Mouse (Mus musculus) limb, embryonic 12.5 days (tissue): Measurements from ENCODE around the gene Adora1. TPM values are rescaled to one million over a fixed set of nuclear protein-coding genes. Genes with fewer than 3 reads are reported as not detected.
"Not testable (repeated sequence)": the region's sequence is repeated elsewhere in the genome, so short reads cannot be mapped to it uniquely, and the experiment has no call there.

Experiments
- ATAC-seq: fragments of 200-750 bp; cut with Nextera tagmentation; 2 replicates; pipeline ENCODE4 v1.8.0; 2017; ENCODE audit warnings: low read depth, moderate TSS enrichment; ENCODE audit not compliant: insufficient number of reproducible peaks, insufficient read depth, low FRiP score, low TSS enrichment
- H3K27ac ChIP-seq: fragments of 300-500 bp; sonication (generic); 2 replicates; pipeline ENCODE4 v1.5.1; 2016; ENCODE audit warnings: mild to moderate bottlenecking, moderate library complexity
- H3K27me3 ChIP-seq: fragments of 300-500 bp; sonication (generic); 2 replicates; pipeline ENCODE4 v1.6.1; 2016; ENCODE audit warnings: mild to moderate bottlenecking, moderate library complexity
- H3K36me3 ChIP-seq: fragments of 300-500 bp; sonication (generic); 2 replicates; pipeline ENCODE4 v1.6.1; 2016; ENCODE audit warnings: mild to moderate bottlenecking, moderate library complexity
- H3K4me1 ChIP-seq: fragments of 300-500 bp; sonication (generic); replicated peaks from 2 replicates; pipeline ENCODE4 v1.6.1; 2016
- H3K4me2 ChIP-seq: fragments of 300-500 bp; sonication (generic); 2 replicates; pipeline ENCODE4 v1.6.1; 2016; ENCODE audit warnings: mild to moderate bottlenecking, moderate library complexity
- H3K4me3 ChIP-seq: fragments of 300-500 bp; sonication (generic); replicated peaks from 2 replicates; pipeline ENCODE4 v1.5.1; 2016; ENCODE audit warnings: mild to moderate bottlenecking
- H3K9ac ChIP-seq: fragments of 300-500 bp; sonication (generic); replicated peaks from 2 replicates; pipeline ENCODE4 v1.6.1; 2016; ENCODE audit warnings: mild to moderate bottlenecking, moderate library complexity
- H3K9me3 ChIP-seq: fragments of 300-500 bp; sonication (generic); 2 replicates; pipeline ENCODE4 v1.6.1; 2016; ENCODE audit warnings: mild to moderate bottlenecking, moderate library complexity
- WGBS: fragments of 180-500 bp; shearing (Covaris S2); methylation state at CpG from one replicate; pipeline ENCODE4 v1.1.7; 2016; 5-methylcytosine and 5-hydroxymethylcytosine counted together
- polyA plus RNA-seq: library from polyadenylated mRNA; unstranded; fragments of >200 nt; fragmentation: Nextera tagmentation; extraction: Ambion mirVana; gene quantifications from 2 replicates; pipeline ENCODE4 v1.2.1, GENCODE M21; 2016

The Adora1 gene
- polyA plus RNA-seq, 1 experiment from 2014 or later, result 1.5 TPM

DNA sequence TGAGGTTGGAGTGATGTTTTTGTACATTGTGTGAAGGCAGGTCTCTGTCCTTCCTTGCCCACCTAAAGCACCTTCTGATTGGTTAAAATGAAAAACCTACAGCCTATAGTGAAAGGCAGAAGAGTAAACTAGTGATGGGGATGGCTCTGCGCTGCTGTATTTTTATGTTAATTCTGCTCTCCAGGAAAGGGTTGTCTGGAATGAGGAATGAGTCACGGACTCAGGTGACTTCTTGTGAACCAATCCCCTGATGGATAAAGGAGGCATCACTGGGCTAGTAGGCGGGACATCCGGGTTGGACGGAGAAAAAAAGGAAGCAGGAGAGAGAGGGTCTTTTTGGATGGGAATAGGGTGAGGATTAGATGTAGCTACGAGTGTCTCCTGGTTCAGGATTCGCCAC, 34.8 kb upstream of the Adora1 start:
- no peak for ATAC-seq
- Histone ChIP-seq H3K9me3 (no peaks in the 10 kb centered on the region), H3K4me2 (no peak overlapping the region), H3K36me3 (no peaks in the 10 kb centered on the region), H3K27ac (no peak overlapping the region), H3K4me1 (peaks cover 12% of the 10 kb centered on the region), H3K27me3 (no peaks in the 10 kb centered on the region), H3K4me3 (no peak overlapping the region), H3K9ac (no peak overlapping the region)
- WGBS, result 73% methylated on average over 7 of the region's 7 CpGs

DNA sequence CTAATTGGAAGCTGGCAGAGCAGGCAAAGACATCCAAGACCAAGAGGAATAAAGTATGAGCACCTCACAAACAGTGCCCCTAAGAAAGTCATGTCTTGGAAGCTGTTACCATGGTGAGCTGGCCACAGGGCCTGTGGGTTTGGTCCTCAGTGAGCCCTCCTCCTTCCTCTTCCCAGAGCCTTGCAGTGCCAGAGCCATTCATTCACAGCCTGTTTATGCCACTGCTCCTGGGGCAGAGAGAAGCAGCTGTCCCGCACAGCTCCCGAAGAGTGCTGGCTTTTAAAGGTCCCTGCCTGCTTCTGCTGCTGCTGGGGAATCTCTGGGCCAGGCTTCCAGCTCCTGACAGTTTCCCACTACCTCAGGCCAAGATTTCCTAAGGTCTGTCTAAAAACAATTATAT, 30.6 kb upstream of the Adora1 start:
- Histone ChIP-seq H3K9me3 (peaks cover 5% of the 10 kb centered on the region; the same call in 1 of the 2 replicates), H3K4me3 (no peak overlapping the region), H3K27ac (no peak overlapping the region), H3K4me1 (no peaks in the 10 kb centered on the region), H3K9ac (no peak overlapping the region), H3K27me3 (no peaks in the 10 kb centered on the region), H3K4me2 (no peak overlapping the region), H3K36me3 (no peaks in the 10 kb centered on the region)
- ATAC-seq, result no peak
- WGBS, result 30% methylated on average over 2 of the region's 2 CpGs

DNA sequence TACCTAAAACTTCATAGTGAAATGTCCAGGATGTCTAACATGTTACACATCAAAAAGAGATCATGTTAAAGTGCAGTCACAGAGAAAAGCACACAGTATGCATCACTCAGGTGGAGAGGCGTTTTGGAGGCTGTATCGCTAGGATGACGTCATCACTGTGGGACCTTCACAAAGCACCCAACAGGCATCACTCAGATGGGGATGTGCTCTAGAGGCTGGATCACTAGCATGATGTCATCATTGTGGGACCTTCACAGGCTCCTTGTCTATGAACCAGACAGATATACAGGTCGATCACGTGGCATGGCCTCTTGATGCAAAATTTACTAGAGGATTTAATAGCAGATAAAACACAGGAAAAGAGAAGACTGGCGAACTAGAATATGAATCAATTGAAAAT, 29.1 kb upstream of the Adora1 start:
- Histone ChIP-seq H3K4me3 (no peak overlapping the region), H3K9me3 (peaks cover 10% of the 10 kb centered on the region; the same call in 1 of the 2 replicates), H3K4me1 (no peaks in the 10 kb centered on the region), H3K4me2 (no peak overlapping the region), H3K27ac (no peak overlapping the region), H3K36me3 (no peaks in the 10 kb centered on the region), H3K9ac (no peak overlapping the region), H3K27me3 (no peaks in the 10 kb centered on the region)
- 92% methylated on average over 6 of the region's 6 CpGs for WGBS
- no peak for ATAC-seq

DNA sequence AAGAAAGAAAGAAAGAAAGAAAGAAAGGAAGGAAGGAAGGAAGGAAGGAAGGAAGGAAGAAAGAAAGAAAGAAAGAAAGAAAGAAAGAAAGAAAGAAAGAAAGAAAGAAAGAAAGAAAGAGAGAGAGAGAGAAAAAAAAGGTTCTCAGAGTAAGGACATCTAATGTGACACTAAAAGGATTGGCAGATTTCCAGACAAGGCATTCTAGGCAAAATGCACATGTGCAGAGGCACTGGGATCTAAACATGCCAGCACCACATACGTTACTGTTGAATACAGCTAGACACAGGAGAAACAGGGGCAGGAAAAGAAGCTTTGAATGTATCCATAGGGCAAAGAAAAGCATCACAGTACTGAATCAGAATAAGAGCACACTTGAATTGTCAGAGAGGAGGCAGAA, 14.4 kb upstream of the Adora1 start:
- not testable (repeated sequence) for H3K4me2 ChIP-seq, H3K27ac ChIP-seq, H3K4me3 ChIP-seq, H3K27me3 ChIP-seq, H3K4me1 ChIP-seq, H3K9ac ChIP-seq, H3K9me3 ChIP-seq, ATAC-seq, H3K36me3 ChIP-seq
- 83% methylated on average over 1 of the region's 1 CpGs for WGBS

DNA sequence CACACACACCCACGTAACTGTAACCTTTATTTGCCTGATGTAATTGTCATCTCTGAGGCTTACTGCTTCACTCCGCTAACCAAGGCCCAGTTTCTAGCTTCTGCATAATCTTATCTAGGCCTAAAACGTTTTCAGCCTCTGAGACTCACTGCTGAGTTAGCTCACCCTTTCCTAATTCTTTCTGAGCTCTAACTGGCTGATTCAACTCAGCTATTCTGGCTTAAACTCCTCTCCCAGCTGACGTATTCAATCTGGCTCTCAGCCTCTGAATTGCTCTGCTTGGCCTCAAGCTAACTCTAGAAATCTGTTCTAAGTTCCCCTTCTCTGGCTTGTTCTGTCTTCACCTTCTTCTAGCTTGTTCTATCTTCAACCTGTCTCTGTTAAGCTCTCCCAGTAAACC, 11.4 kb upstream of the Adora1 start:
- Histone ChIP-seq H3K9me3 (no peaks in the 10 kb centered on the region), H3K27me3 (peaks cover 9% of the 10 kb centered on the region), H3K4me3 (no peak overlapping the region), H3K4me2 (no peak overlapping the region), H3K4me1 (peaks cover 3% of the 10 kb centered on the region; the same call in 1 of the 2 replicates), H3K27ac (no peak overlapping the region), H3K36me3 (no peaks in the 10 kb centered on the region), H3K9ac (no peak overlapping the region)
- ATAC-seq, result no peak
- 65% methylated on average over 4 of the region's 4 CpGs for WGBS

DNA sequence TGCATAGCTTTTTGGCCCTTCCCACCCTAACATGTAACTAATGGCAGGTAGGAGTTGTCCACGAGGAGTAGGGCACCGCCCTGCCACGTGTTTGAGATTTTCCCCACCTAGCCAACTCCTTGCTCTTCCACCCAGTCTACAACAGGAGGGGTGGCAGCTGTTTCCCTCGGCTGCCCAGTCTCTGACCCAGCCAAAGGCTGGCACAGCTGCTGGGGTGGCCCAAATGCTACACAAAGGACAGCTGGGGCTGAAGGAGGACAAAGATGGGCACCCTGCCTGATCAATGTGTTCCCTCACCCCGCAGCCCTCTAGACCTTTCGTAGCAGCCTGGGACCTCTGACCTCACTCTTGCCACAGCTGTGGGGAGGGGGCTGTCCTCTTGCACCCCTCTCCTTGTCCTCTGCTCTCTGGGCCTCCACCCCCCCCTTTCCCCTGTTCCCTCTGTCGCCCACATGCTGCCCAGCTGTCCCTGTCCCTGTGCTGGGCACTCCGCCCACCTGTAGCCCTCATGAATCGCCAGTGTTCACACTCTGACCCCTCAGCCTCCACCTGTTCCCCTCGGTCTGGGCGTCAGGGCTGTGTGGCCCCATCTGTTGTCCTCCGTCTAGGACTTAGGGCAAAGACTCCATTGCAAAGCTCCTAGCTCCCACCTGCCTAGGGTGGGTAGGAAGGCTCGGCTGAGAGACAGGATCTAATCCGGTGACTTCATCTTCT, 9.9 kb upstream of the Adora1 start:
- H3K27me3 ChIP-seq, result peaks cover 13% of the 10 kb centered on the region
- H3K9ac ChIP-seq, result no peak overlapping the region
- H3K4me1 ChIP-seq, result peaks cover 3% of the 10 kb centered on the region; the same call in 1 of the 2 replicates
- no peak overlapping the region for H3K4me3 ChIP-seq
- peak; percentile 58 for ATAC-seq
- no peak overlapping the region for H3K4me2 ChIP-seq
- 79% methylated on average over 14 of the region's 14 CpGs for WGBS
- no peaks in the 10 kb centered on the region for H3K36me3 ChIP-seq
- no peak overlapping the region for H3K27ac ChIP-seq
- H3K9me3 ChIP-seq, result no peaks in the 10 kb centered on the region

DNA sequence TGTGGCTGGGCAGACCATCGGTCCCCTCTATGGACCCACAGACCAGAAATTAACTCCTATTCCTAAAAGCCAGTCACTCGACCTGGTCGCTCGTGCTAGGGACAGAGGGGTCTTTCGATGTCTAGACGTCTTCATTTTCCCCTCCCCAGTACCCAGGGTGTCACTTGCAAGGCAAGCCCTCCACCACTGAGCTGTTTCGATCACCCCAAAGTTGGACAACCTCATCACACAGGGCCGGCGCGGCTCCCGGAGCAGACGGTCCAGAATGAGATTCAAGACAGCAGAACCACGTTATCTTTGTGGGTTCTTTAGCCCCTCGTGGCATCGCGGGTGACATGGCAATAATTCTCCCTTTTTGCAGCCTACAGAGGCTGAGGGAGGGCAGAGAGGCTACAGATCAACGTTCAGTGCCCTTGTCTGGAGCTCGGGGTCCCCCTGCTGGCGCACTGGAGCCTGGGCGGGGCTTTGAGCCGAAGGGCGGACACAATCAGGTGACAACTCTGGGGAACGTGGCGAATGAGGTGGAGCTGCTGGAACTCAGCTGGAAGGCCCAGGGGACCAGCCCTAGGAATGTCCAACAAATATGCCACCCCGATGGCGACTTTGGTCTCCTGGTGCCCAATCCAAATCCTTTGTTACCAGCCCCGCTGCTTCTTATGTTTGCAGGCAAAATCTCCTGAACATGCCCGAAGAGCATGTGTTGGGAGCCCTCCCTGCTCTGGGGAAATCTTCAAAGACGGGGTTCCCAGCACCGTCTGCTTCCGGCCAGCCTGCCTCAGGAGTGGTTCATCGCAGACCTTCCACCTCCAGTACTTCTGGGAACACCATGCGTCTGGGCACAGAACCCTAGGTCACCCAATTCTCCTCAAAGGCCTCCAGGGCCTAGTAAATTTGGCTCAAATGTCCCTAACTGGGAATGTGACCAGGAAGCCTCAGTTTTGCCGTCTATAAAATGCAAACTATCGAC, 9.0 kb upstream of the Adora1 start:
- Histone ChIP-seq H3K36me3 (no peaks in the 10 kb centered on the region), H3K27ac (no peak overlapping the region), H3K4me3 (peak overlapping the region; percentile 20; the same call in 1 of the 2 replicates), H3K27me3 (peaks cover 13% of the 10 kb centered on the region), H3K9me3 (no peaks in the 10 kb centered on the region), H3K9ac (peak overlapping the region; percentile 38; the same call in 1 of the 2 replicates), H3K4me2 (peak overlapping the region; percentile 54), H3K4me1 (peaks cover 3% of the 10 kb centered on the region; the same call in 1 of the 2 replicates)
- WGBS, result 21% methylated on average over 35 of the region's 35 CpGs
- peak; percentile 63; the same call in 1 of the 2 replicates for ATAC-seq

DNA sequence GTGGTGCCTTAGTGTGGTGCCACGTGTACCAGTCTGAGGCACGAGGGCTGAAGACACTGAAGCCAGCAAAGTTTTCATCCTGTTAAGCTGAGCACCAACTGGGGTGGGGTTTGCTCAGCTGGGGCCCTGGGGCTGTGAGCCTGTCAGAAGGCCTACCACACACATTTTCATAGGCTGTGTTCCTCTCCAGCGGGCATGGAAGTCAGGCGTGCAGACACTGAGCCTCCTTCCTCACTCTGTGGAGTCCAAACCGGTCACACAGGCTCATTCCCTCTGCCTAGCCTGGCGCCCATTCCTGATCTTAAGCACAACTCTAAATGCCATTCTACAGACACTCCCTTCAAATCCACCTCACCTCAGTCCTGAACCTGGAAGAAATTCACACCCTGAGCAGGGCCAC, 8.3 kb upstream of the Adora1 start:
- Histone ChIP-seq H3K9me3 (no peaks in the 10 kb centered on the region), H3K4me1 (peaks cover 3% of the 10 kb centered on the region; the same call in 1 of the 2 replicates), H3K36me3 (no peaks in the 10 kb centered on the region), H3K27ac (no peak overlapping the region), H3K9ac (no peak overlapping the region), H3K4me2 (no peak overlapping the region), H3K27me3 (peaks cover 16% of the 10 kb centered on the region), H3K4me3 (no peak overlapping the region)
- no peak for ATAC-seq
- WGBS, result 71% methylated on average over 6 of the region's 6 CpGs

DNA sequence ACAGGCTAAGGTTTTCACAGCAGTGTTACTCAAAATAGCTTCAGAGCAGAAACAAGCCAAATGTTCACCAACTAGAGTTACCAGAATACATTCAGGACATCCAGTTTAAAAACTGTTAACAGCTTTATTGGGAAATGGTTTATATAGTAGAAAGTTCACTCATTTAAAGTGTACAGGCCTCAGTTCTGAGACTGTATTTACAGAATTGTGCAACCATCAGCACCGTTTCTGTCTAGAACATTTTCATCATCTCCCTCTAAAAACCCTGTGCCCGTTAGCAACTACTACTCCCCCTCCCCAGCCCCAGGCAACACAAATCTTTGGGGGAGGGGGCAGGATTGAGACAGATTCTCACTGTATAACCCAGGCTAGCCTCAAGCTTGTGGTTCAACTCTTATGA, 7.1 kb upstream of the Adora1 start:
- no peak overlapping the region for H3K4me3 ChIP-seq
- H3K9me3 ChIP-seq, result no peaks in the 10 kb centered on the region
- H3K27ac ChIP-seq, result no peak overlapping the region
- H3K27me3 ChIP-seq, result peaks cover 20% of the 10 kb centered on the region
- whole genome bisulfite sequencing, result 63% methylated on average over 2 of the region's 2 CpGs
- no peak for ATAC-seq
- H3K4me1 ChIP-seq, result peaks cover 3% of the 10 kb centered on the region; the same call in 1 of the 2 replicates
- no peaks in the 10 kb centered on the region for H3K36me3 ChIP-seq
- H3K9ac ChIP-seq, result no peak overlapping the region
- no peak overlapping the region for H3K4me2 ChIP-seq

DNA sequence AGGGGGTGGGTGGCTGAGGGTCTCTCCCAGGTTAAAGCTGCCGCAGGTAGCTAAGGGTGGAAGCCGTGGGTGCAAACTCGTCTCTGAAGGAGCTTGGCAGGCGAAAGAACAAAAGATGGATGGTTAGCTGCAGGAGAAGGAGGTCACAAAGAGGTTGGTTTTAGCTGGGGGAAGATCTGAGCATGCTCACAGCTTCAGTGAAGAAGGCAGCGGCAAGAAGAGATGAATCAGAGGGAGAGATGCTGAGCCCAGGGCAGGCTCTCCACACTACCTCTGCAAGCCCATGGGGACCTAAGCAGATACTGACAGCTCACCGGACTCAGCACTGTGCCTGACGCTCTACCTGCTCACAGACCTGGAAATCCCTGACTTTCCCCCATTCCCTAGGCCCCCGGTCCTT, 6.1 kb upstream of the Adora1 start:
- Histone ChIP-seq H3K9ac (no peak overlapping the region), H3K4me2 (no peak overlapping the region), H3K27me3 (peaks cover 30% of the 10 kb centered on the region), H3K4me3 (no peak overlapping the region), H3K4me1 (peaks cover 3% of the 10 kb centered on the region; the same call in 1 of the 2 replicates), H3K27ac (no peak overlapping the region), H3K9me3 (no peaks in the 10 kb centered on the region), H3K36me3 (no peaks in the 10 kb centered on the region)
- ATAC-seq, result no peak
- WGBS, result 79% methylated on average over 8 of the region's 8 CpGs

DNA sequence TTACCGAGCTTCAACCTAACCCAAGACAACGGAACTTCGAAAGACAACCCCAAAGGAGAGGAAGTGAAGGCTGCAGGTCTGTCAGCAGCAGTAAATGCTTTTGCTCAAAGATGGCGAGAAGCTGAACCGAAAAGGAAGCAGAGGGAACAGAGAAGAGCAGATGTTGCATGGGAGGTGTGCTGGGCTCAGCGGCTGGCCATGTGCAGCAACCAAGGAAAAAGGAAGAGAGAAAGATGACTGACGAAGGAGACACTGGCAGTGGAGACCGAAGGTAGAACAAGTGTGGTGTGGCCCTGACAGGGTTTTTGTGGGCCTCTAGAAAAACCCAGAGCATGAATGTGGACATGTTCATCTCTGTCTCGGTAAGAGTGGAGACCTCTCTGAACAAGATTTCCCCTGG, 5.5 kb upstream of the Adora1 start:
- H3K9ac ChIP-seq, result no peak overlapping the region
- peaks cover 36% of the 10 kb centered on the region for H3K27me3 ChIP-seq
- no peak overlapping the region for H3K4me3 ChIP-seq
- no peak overlapping the region for H3K4me2 ChIP-seq
- no peaks in the 10 kb centered on the region for H3K36me3 ChIP-seq
- no peaks in the 10 kb centered on the region for H3K9me3 ChIP-seq
- no peak overlapping the region for H3K27ac ChIP-seq
- H3K4me1 ChIP-seq, result peaks cover 4% of the 10 kb centered on the region; the same call in 1 of the 2 replicates
- WGBS, result 83% methylated on average over 9 of the region's 9 CpGs
- no peak for ATAC-seq
